15 mouse cellular contexts compared by ENCODE assay signal in the genomic region with DNA sequence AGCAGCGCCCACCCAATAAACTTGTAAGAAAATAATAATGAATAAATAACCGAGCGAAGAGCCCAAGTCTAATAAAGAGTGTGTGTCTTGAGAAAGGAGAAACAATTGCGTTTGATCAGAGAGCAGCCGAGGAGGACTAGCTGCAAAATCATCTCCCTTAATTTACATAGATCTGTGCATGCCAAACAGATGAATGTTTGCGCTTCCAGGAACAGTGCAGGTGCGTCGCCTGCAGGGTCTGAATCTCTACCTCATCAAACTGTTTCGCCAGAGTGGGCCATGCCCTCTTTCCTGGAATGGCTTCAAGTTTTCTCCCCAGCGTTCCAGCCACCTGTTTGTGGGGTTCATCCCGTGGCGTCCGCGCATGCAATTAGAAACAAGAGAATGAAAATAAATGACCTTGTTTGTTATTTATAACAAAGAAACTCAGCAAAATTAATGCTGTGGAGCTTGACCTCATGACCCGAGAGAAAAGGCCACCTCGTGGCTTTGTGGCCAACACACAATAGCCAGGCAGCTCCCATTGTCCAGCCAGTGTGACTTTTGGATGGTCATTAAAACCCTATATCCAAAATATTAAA. TPM values are rescaled to one million over a fixed set of nuclear protein-coding genes. Genes with fewer than 3 reads are reported as not detected.
DNase-seq lines count a peak whose midpoint lies in the region; ATAC-seq lines count a peak whose summit lies in the region.
"Had no signal": no experiment of that assay in that cellular context is flagged by ENCODE, and none has a peak within 500 bp of the region (broad histone marks: within the 10 kb centered on the region; RNA-seq: fewer than 3 reads in every experiment).

No protein-coding gene starts in this region.

- 24% methylated on average over 16 of the region's 16 CpGs for WGBS in midbrain, embryonic 10.5 days
- WGBS in midbrain, embryonic 13.5 days, result 15% methylated on average over 16 of the region's 16 CpGs
- WGBS in hindbrain, embryonic 11.5 days, result 26% methylated on average over 16 of the region's 16 CpGs
- 18% methylated on average over 16 of the region's 16 CpGs for WGBS in midbrain, embryonic 16.5 days

- H3K27ac ChIP-seq in midbrain, embryonic 10.5 days (replicated peaks), result peak overlapping the region; percentile 71
- no peak overlapping the region for H3K27ac ChIP-seq in midbrain, embryonic 13.5 days
- H3K27ac ChIP-seq in hindbrain, embryonic 11.5 days (ENCODE audit: low read depth, low read length), result no peak overlapping the region
- no peak overlapping the region for H3K27ac ChIP-seq in midbrain, embryonic 16.5 days (ENCODE audit: low read length)
- H3K27ac ChIP-seq: heart, embryonic 15.5 days; kidney, embryonic 15.5 days had no signal

- H3K36me3 ChIP-seq in midbrain, embryonic 10.5 days, result no peaks in the 10 kb centered on the region
- H3K36me3 ChIP-seq in midbrain, embryonic 13.5 days, result no peaks in the 10 kb centered on the region
- H3K36me3 ChIP-seq in hindbrain, embryonic 11.5 days (ENCODE audit: control insufficient read depth, insufficient read depth, low read length), result no peaks in the 10 kb centered on the region
- no peaks in the 10 kb centered on the region for H3K36me3 ChIP-seq in midbrain, embryonic 16.5 days (ENCODE audit: control insufficient read depth, insufficient read depth, low read length)
- H3K36me3 ChIP-seq: heart, embryonic 15.5 days; kidney, embryonic 15.5 days had no signal

- H3K4me2 ChIP-seq in midbrain, embryonic 13.5 days (replicated peaks), result no peak overlapping the region
- 0 out of 2 replicates have a peak overlapping the region, but pooled peaks have one; percentile 3 for H3K4me2 ChIP-seq in hindbrain, embryonic 11.5 days (replicated peaks; ENCODE audit: low read depth, low read length)
- peak overlapping the region; percentile 25; the same call in 1 of the 2 replicates for H3K4me2 ChIP-seq in midbrain, embryonic 16.5 days (ENCODE audit: low read length)
- H3K4me2 ChIP-seq: heart, embryonic 15.5 days; kidney, embryonic 15.5 days; liver, embryonic 11.5 days had no signal

- no peak overlapping the region for H3K9ac ChIP-seq in midbrain, embryonic 13.5 days (replicated peaks)
- no peak overlapping the region for H3K9ac ChIP-seq in hindbrain, embryonic 11.5 days (ENCODE audit: low read depth, low read length)
- H3K9ac ChIP-seq in midbrain, embryonic 16.5 days (ENCODE audit: low read depth, low read length), result no peak overlapping the region
- H3K9ac ChIP-seq: heart, embryonic 15.5 days; kidney, embryonic 15.5 days had no signal

- H3K27me3 ChIP-seq in midbrain, embryonic 10.5 days (ENCODE audit: low read depth, poor library complexity, severe bottlenecking), result peaks cover 34% of the 10 kb centered on the region
- no peaks in the 10 kb centered on the region for H3K27me3 ChIP-seq in midbrain, embryonic 13.5 days
- no peaks in the 10 kb centered on the region for H3K27me3 ChIP-seq in hindbrain, embryonic 11.5 days (ENCODE audit: control insufficient read depth, insufficient read depth, low read length)
- H3K27me3 ChIP-seq in midbrain, embryonic 16.5 days (ENCODE audit: control insufficient read depth, insufficient read depth, low read depth, low read length), result no peaks in the 10 kb centered on the region
- H3K27me3 ChIP-seq: heart, embryonic 15.5 days had no signal

- H3K9me3 ChIP-seq in midbrain, embryonic 10.5 days (replicated peaks), result no peaks in the 10 kb centered on the region
- H3K9me3 ChIP-seq in midbrain, embryonic 13.5 days, result no peaks in the 10 kb centered on the region
- H3K9me3 ChIP-seq in hindbrain, embryonic 11.5 days (ENCODE audit: control insufficient read depth, low read length), result no peaks in the 10 kb centered on the region
- no peaks in the 10 kb centered on the region for H3K9me3 ChIP-seq in midbrain, embryonic 16.5 days (replicated peaks; ENCODE audit: control insufficient read depth, low read length, poor library complexity, severe bottlenecking)
- H3K9me3 ChIP-seq: heart, embryonic 15.5 days; kidney, embryonic 15.5 days had no signal

- peaks cover 49% of the 10 kb centered on the region for H3K4me1 ChIP-seq in midbrain, embryonic 10.5 days
- H3K4me1 ChIP-seq in midbrain, embryonic 13.5 days (replicated peaks), result peaks cover 29% of the 10 kb centered on the region
- H3K4me1 ChIP-seq in hindbrain, embryonic 11.5 days (replicated peaks; ENCODE audit: control insufficient read depth, insufficient read depth, low read length), result peaks cover 5% of the 10 kb centered on the region; the same call in 1 of the 2 replicates
- peaks cover 2% of the 10 kb centered on the region; the same call in 1 of the 2 replicates for H3K4me1 ChIP-seq in midbrain, embryonic 16.5 days (ENCODE audit: control insufficient read depth, insufficient read depth, low read length)

- peak overlapping the region; percentile 26 for H3K4me3 ChIP-seq in midbrain, embryonic 10.5 days
- no peak overlapping the region for H3K4me3 ChIP-seq in midbrain, embryonic 13.5 days (replicated peaks)
- no peak overlapping the region for H3K4me3 ChIP-seq in hindbrain, embryonic 11.5 days (ENCODE audit: low read depth, low read length)
- no peak overlapping the region for H3K4me3 ChIP-seq in midbrain, embryonic 16.5 days (ENCODE audit: low read depth, low read length)
- H3K4me3 ChIP-seq: heart, embryonic 15.5 days; kidney, embryonic 15.5 days had no signal

- DNase-seq in midbrain, embryonic 10.5 days (ENCODE audit: low spot score), result peak; percentile 46
- DNase-seq in hindbrain, embryonic 11.5 days (ENCODE audit: low spot score), result peak; percentile 24
- no peak for DNase-seq in T-cell, adult 2 months (ENCODE audit: low spot score)
- DNase-seq in lung, postnatal 14 days, result no peak
- DNase-seq in adrenal gland, postnatal 4 days (ENCODE audit: low spot score in 2 of 2), result no peak
- DNase-seq: cerebellum, adult 2 months; gastrocnemius, postnatal 10 days; right cerebral cortex, postnatal 25 days had no signal

- ATAC-seq in midbrain, embryonic 13.5 days, result no peak
- ATAC-seq in hindbrain, embryonic 11.5 days (ENCODE audit: low FRiP score), result no peak
- no peak for ATAC-seq in midbrain, embryonic 16.5 days
- ATAC-seq: activated CD4-positive, CD25-positive, alpha-beta regulatory T cell, adult 4 months; CD4-positive, CD25-positive, alpha-beta regulatory T cell, adult 4 months had no signal

RNA-seq across cellular contexts. Expression of gene Tox3, which starts 5.9 kb away (rescaled TPM):
- polyA plus RNA-seq in midbrain, embryonic 10.5 days (2016; fragmentation: Nextera tagmentation; extraction: Ambion mirVana), result 14.8 and 19.1 TPM in 2 replicates
- 31.4 and 34.3 TPM in 2 replicates for polyA plus RNA-seq in midbrain, embryonic 13.5 days (2015; fragmentation: Nextera tagmentation; extraction: Ambion mirVana)
- 29.9 and 40.4 TPM in 2 replicates for polyA plus RNA-seq in hindbrain, embryonic 11.5 days (2014; fragmentation: Nextera tagmentation; extraction: Ambion mirVana)
- polyA plus RNA-seq in midbrain, embryonic 16.5 days (2015; fragmentation: Nextera tagmentation; extraction: Ambion mirVana), result 17.3 and 21.9 TPM in 2 replicates
- 10 to 100 TPM; 12.0 to 14.4 TPM for total RNA-seq in adrenal gland, postnatal 4 days (2021)
- polyA plus RNA-seq: activated CD4-positive, CD25-positive, alpha-beta regulatory T cell, adult 4 months; CD4-positive, CD25-positive, alpha-beta regulatory T cell, adult 4 months had no signal

Comparison
In these comparisons a context has a peak if more than half of its experiments do, and no peak if none do; other contexts are left out.
1. DNase-seq: peak in midbrain, embryonic 10.5 days (single experiment) and hindbrain, embryonic 11.5 days (single experiment); none in T-cell, adult 2 months (single experiment), lung, postnatal 14 days (single experiment) and adrenal gland, postnatal 4 days (0 of 2).